Mouse (Mus musculus) kidney, embryonic 16.5 days (tissue): ENCODE measurements around the gene Magix. TPM values are rescaled to one million over a fixed set of nuclear protein-coding genes. Genes with fewer than 3 reads are reported as not detected.

Experiments used
- ATAC-seq: fragments of 200-750 bp; cut with Nextera tagmentation; 2 replicates; pipeline ENCODE4 v1.8.0; 2017; ENCODE audit warnings: moderate TSS enrichment; ENCODE audit not compliant: low FRiP score, low TSS enrichment
- H3K27ac ChIP-seq: fragments of 300-500 bp; sonication (generic); 2 replicates; pipeline ENCODE4 v1.5.1; 2014; ENCODE audit warnings: low read length
- H3K27me3 ChIP-seq: fragments of 300-500 bp; sonication (generic); 2 replicates; pipeline ENCODE4 v1.6.1; 2014; ENCODE audit warnings: low read length, control low read depth, mixed read lengths; ENCODE audit not compliant: insufficient read depth
- H3K36me3 ChIP-seq: fragments of 300-500 bp; sonication (generic); 2 replicates; pipeline ENCODE4 v1.6.1; 2014; ENCODE audit warnings: low read length, control low read depth, mixed read lengths; ENCODE audit not compliant: insufficient read depth
- H3K4me1 ChIP-seq: fragments of 300-500 bp; sonication (generic); 2 replicates; pipeline ENCODE4 v1.6.1; 2014; ENCODE audit warnings: low read length, control low read depth, mixed read lengths; ENCODE audit not compliant: insufficient read depth
- H3K4me2 ChIP-seq: fragments of 300-500 bp; sonication (generic); replicated peaks from 2 replicates; pipeline ENCODE4 v1.6.1; 2014; ENCODE audit warnings: low read depth, low read length
- H3K4me3 ChIP-seq: fragments of 300-500 bp; sonication (generic); 2 replicates; pipeline ENCODE4 v1.5.1; 2014; ENCODE audit warnings: mild to moderate bottlenecking, low read length
- H3K9ac ChIP-seq: fragments of 300-500 bp; sonication (generic); replicated peaks from 2 replicates; pipeline ENCODE4 v1.6.1; 2014; ENCODE audit warnings: low read length
- H3K9me3 ChIP-seq: fragments of 300-500 bp; sonication (generic); 2 replicates; pipeline ENCODE4 v1.6.1; 2016; ENCODE audit warnings: low read length, control low read depth
- WGBS: fragments of 180-500 bp; shearing (Covaris S2); extraction: QIAGEN DNeasy Blood & Tissue Kit; methylation state at CpG from one replicate; pipeline ENCODE4 v1.1.7; 2014; 5-methylcytosine and 5-hydroxymethylcytosine counted together
- polyA plus RNA-seq: library from polyadenylated mRNA; unstranded; fragments of >200 nt; fragmentation: Nextera tagmentation; extraction: Ambion mirVana; gene quantifications from 2 replicates; pipeline ENCODE4 v1.2.1, GENCODE M21; 2015

The Magix gene
- polyA plus RNA-seq: 0.91 and 1.4 TPM in 2 replicates

DNA sequence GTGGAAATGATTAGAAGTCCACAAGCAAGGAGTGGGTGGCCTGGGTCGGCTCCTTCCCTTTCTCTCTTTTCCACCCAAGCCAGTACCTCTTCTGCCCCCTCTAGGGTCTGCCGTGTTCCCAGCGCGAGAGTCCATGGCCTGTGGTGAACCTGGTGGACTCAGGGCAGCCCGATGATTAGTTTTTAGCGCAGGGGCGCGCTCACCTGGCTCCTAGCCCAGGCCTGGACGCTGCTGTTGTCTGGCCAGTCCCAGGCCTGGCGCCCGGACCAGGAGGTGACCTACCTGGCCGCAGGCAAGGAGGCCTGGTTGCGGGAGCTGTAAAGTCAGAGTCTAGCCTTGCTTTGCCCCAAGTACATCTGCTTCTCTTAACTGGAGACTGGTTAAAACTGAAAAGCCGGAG lies at the start of gene Magix:
Gene Magix, minus strand, starts transcription at position 388 of the 400 bp plus-strand sequence.
- Histone ChIP-seq H3K4me1 (no peaks in the 10 kb centered on the region), H3K36me3 (no peaks in the 10 kb centered on the region), H3K4me2 (peak within 1 kb of the TSS; percentile 54), H3K9ac (peak within 1 kb of the TSS; percentile 39; the same call in 1 of the 2 replicates), H3K9me3 (no peaks in the 10 kb centered on the region), H3K27ac (no peak within 1 kb of the TSS), H3K4me3 (peak within 1 kb of the TSS; percentile 33), H3K27me3 (no peaks in the 10 kb centered on the region)
- WGBS: 66% methylated on average over 14 of the region's 14 CpGs
- no peak; the same call in 1 of the 2 replicates for ATAC-seq

- no peak for ATAC-seq
- Histone ChIP-seq H3K4me2 (peak overlapping the region; percentile 58), H3K27ac (no peak overlapping the region), H3K36me3 (peaks cover 18% of the 10 kb centered on the region; the same call in 1 of the 2 replicates), H3K9me3 (no peaks in the 10 kb centered on the region), H3K27me3 (no peaks in the 10 kb centered on the region), H3K4me3 (peak overlapping the region; percentile 53), H3K9ac (peak overlapping the region; percentile 52), H3K4me1 (no peaks in the 10 kb centered on the region)
- 33% methylated on average over 4 of the region's 4 CpGs for WGBS
Observed at GRCm38 (mm10) chrX:7728922-7729265, 47.8 kb upstream of the Magix start.

DNA sequence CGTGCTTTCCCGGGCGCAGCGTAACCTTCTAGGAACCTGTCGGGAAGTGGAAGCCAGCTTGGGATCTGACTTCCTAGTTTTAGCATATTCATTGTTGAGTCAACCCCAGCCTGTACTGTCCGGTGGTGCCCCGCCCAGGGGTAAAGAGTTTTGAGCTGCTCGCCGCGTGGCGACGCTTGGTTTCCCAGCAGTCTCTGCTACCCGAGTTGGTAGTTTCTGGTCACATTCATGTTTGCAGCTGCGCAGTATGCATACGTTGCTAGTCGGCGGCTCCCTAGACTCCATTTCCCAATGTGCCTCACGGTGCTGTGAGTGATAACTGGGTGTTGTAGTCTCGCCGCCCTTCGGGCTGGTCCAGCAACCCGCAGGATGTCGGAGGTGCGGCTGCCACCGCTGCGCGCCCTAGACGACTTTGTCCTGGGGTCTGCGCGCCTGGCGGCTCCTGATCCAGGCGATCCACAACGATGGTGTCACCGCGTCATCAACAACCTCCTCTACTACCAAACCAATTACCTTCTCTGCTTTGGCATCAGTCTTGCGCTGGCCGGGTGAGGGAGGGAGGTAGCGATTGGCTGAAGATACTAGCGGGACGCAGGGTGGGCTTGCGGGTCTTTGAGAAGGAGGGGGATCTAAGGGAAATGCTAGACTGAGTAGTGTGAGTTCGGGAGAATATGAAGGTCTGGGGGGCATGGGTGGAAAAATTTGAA lies 47.3 kb upstream of the Magix start, which contains the start of gene Praf2:
Gene Praf2, plus strand, starts transcription at position 225 of the 707 bp plus-strand sequence.
- Histone ChIP-seq H3K4me3 (peak within 1 kb of the TSS; percentile 53), H3K9ac (peak within 1 kb of the TSS; percentile 55), H3K4me2 (peak within 1 kb of the TSS; percentile 58), H3K9me3 (no peaks in the 10 kb centered on the region), H3K4me1 (no peaks in the 10 kb centered on the region), H3K27me3 (no peaks in the 10 kb centered on the region), H3K27ac (peak within 1 kb of the TSS; percentile 71), H3K36me3 (peaks cover 20% of the 10 kb centered on the region; the same call in 1 of the 2 replicates)
- 20% methylated on average over 42 of the region's 42 CpGs for WGBS
- peak; percentile 94 for ATAC-seq

- no peak overlapping the region for H3K4me2 ChIP-seq
- H3K4me1 ChIP-seq: peaks cover 6% of the 10 kb centered on the region; the same call in 1 of the 2 replicates
- H3K4me3 ChIP-seq: no peak overlapping the region
- H3K9ac ChIP-seq: no peak overlapping the region
- no peaks in the 10 kb centered on the region for H3K9me3 ChIP-seq
- no peaks in the 10 kb centered on the region for H3K27me3 ChIP-seq
- no peak overlapping the region for H3K27ac ChIP-seq
- WGBS: 90% methylated on average over 13 of the region's 13 CpGs
- H3K36me3 ChIP-seq: peaks cover 20% of the 10 kb centered on the region; the same call in 1 of the 2 replicates
- ATAC-seq: no peak
Observed at GRCm38 (mm10) chrX:7727176-7727575, 46.1 kb upstream of the Magix start.

GRCm38 (mm10) chrX:7725841-7726240 lies 44.8 kb upstream of the Magix start:
- peaks cover 6% of the 10 kb centered on the region; the same call in 1 of the 2 replicates for H3K4me1 ChIP-seq
- H3K36me3 ChIP-seq: peaks cover 20% of the 10 kb centered on the region; the same call in 1 of the 2 replicates
- H3K4me3 ChIP-seq: no peak overlapping the region
- 89% methylated on average over 12 of the region's 12 CpGs for WGBS
- no peak overlapping the region for H3K9ac ChIP-seq
- H3K4me2 ChIP-seq: no peak overlapping the region
- no peak overlapping the region for H3K27ac ChIP-seq
- no peaks in the 10 kb centered on the region for H3K9me3 ChIP-seq
- H3K27me3 ChIP-seq: no peaks in the 10 kb centered on the region
- ATAC-seq: no peak

GRCm38 (mm10) chrX:7724135-7724534 lies 43.1 kb upstream of the Magix start:
- Histone ChIP-seq H3K4me2 (no peak overlapping the region), H3K9ac (no peak overlapping the region), H3K27me3 (no peaks in the 10 kb centered on the region), H3K9me3 (no peaks in the 10 kb centered on the region), H3K4me3 (no peak overlapping the region), H3K4me1 (peaks cover 6% of the 10 kb centered on the region; the same call in 1 of the 2 replicates), H3K27ac (no peak overlapping the region), H3K36me3 (peaks cover 20% of the 10 kb centered on the region; the same call in 1 of the 2 replicates)
- 82% methylated on average over 7 of the region's 7 CpGs for WGBS
- no peak for ATAC-seq

- H3K27me3 ChIP-seq: no peaks in the 10 kb centered on the region
- H3K4me3 ChIP-seq: peak overlapping the region; percentile 60
- H3K9me3 ChIP-seq: no peaks in the 10 kb centered on the region
- no peak for ATAC-seq
- peaks cover 20% of the 10 kb centered on the region; the same call in 1 of the 2 replicates for H3K36me3 ChIP-seq
- WGBS: 21% methylated on average over 4 of the region's 4 CpGs
- peak overlapping the region; percentile 65 for H3K4me2 ChIP-seq
- H3K27ac ChIP-seq: no peak overlapping the region
- H3K9ac ChIP-seq: peak overlapping the region; percentile 72
- H3K4me1 ChIP-seq: peaks cover 6% of the 10 kb centered on the region; the same call in 1 of the 2 replicates
Observed at GRCm38 (mm10) chrX:7722691-7723090, 41.6 kb upstream of the Magix start.

- H3K4me2 ChIP-seq: peak overlapping the region; percentile 65
- peaks cover 20% of the 10 kb centered on the region; the same call in 1 of the 2 replicates for H3K36me3 ChIP-seq
- H3K9me3 ChIP-seq: no peaks in the 10 kb centered on the region
- H3K4me3 ChIP-seq: peak overlapping the region; percentile 60
- ATAC-seq: peak; percentile 57
- 27% methylated on average over 11 of the region's 11 CpGs for WGBS
- H3K27ac ChIP-seq: no peak overlapping the region
- peak overlapping the region; percentile 72 for H3K9ac ChIP-seq
- peaks cover 6% of the 10 kb centered on the region; the same call in 1 of the 2 replicates for H3K4me1 ChIP-seq
- no peaks in the 10 kb centered on the region for H3K27me3 ChIP-seq
Observed at GRCm38 (mm10) chrX:7722282-7722611, 41.2 kb upstream of the Magix start.

GRCm38 (mm10) chrX:7721514-7722281 lies 40.6 kb upstream of the Magix start, which contains the start of gene Gm45208:
Gene Gm45208 (plus strand): TSS chrX:7722245.
- WGBS: 22% methylated on average over 22 of the region's 22 CpGs
- Histone ChIP-seq H3K4me2 (peak within 1 kb of the TSS; percentile 65), H3K4me3 (peak within 1 kb of the TSS; percentile 60), H3K9me3 (no peaks in the 10 kb centered on the region), H3K36me3 (peaks cover 17% of the 10 kb centered on the region; the same call in 1 of the 2 replicates), H3K9ac (peak within 1 kb of the TSS; percentile 72), H3K27me3 (no peaks in the 10 kb centered on the region; the same call in 1 of the 2 replicates), H3K27ac (peak within 1 kb of the TSS; percentile 96), H3K4me1 (peaks cover 6% of the 10 kb centered on the region; the same call in 1 of the 2 replicates)
- peak; percentile 92 for ATAC-seq
